In the genomic region with DNA sequence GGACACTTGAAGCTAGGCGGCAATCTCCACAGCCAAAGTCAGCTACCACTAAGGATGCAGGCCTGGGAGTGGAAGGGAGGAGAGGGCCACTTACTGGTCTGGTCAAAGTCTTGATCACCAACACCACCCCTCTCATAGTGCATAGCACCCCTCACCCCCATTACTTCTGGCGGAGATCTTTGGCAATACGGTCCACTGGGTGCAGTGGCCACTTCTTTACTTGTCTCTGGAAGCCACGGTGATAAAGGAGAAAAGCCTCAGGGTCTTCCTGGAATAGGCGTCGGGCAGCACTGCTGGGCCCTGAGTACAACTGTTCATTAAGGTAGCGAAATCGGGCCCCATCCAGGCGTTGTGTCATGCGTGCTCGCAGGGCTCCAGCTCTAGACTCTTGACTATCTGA, we compare ENCODE assay signal across 23 mouse cellular contexts. TPM values are rescaled to one million over a fixed set of nuclear protein-coding genes. Genes with fewer than 3 reads are reported as not detected.
A peak's percentile ranks its signal among the peaks of the same experiment; 100 is the strongest.
DNase-seq lines count a peak whose midpoint lies in the region; ATAC-seq and TF ChIP-seq lines count a peak whose summit lies in the region.
"Had no signal": no experiment of that assay in that cellular context is flagged by ENCODE, and none has a peak within 500 bp of the region (broad histone marks: within the 10 kb centered on the region; RNA-seq: fewer than 3 reads in every experiment).

No protein-coding gene starts in this region.

- H3K9me3 ChIP-seq in liver, embryonic 11.5 days (ENCODE audit: control insufficient read depth, low read length): no peaks in the 10 kb centered on the region
- H3K9me3 ChIP-seq in stomach, postnatal 0 days (ENCODE audit: control insufficient read depth, low read length): no peaks in the 10 kb centered on the region
- H3K9me3 ChIP-seq: forebrain, embryonic 13.5 days; G1E; heart, embryonic 13.5 days; hindbrain, embryonic 12.5 days had no signal

- no peak overlapping the region for H3K4me3 ChIP-seq in liver, embryonic 11.5 days (ENCODE audit: low read depth, low read length)
- no peak overlapping the region for H3K4me3 ChIP-seq in stomach, postnatal 0 days (ENCODE audit: low read depth, low read length)
- H3K4me3 ChIP-seq: forebrain, embryonic 13.5 days; gastrocnemius, adult 2 months; heart, embryonic 13.5 days; hindbrain, embryonic 12.5 days had no signal

- H3K36me3 ChIP-seq in liver, embryonic 11.5 days (ENCODE audit: control insufficient read depth, insufficient read depth, low read length): peaks cover 29% of the 10 kb centered on the region
- peaks cover 13% of the 10 kb centered on the region for H3K36me3 ChIP-seq in stomach, postnatal 0 days (ENCODE audit: control insufficient read depth, insufficient read depth, low read length)

- no peak for TF ChIP-seq EP300 in stomach, postnatal 0 days (optimal IDR thresholded peaks at IDR 0.05)

- no peak for TF ChIP-seq CTCF in stomach, postnatal 0 days (IDR thresholded peaks at IDR 0.05; ENCODE audit: low read depth)

- no peak overlapping the region for H3K9ac ChIP-seq in liver, embryonic 11.5 days (ENCODE audit: low read depth, low read length)
- no peak overlapping the region for H3K9ac ChIP-seq in stomach, postnatal 0 days (ENCODE audit: low read length)
- H3K9ac ChIP-seq: forebrain, embryonic 13.5 days; forebrain, postnatal 0 days; heart, embryonic 13.5 days; hindbrain, embryonic 12.5 days had no signal

- intact Hi-C loops in gastrocnemius, postnatal 14 days (cut with DNase I; ENCODE audit: low total_unique reads): no loop called here

- peak; percentile 17 for DNase-seq in cerebellum, adult 11-12 months
- DNase-seq in cerebellum, adult 11 months: no peak
- DNase-seq in gastrocnemius, postnatal 10 days: peak; percentile 2
- DNase-seq in gastrocnemius, postnatal 14 days: no peak
- peak; percentile 26 for DNase-seq in liver, embryonic 11.5 days (ENCODE audit: low spot score)
- no peak for DNase-seq in liver
- DNase-seq in stomach, postnatal 0 days (ENCODE audit: low spot score): peak; percentile 8
- DNase-seq: adrenal gland, adult 8-10 months; adrenal gland, postnatal 36 days; B cell, adult 2 months; cerebellum, postnatal 10 days; forebrain, postnatal 0 days; gastrocnemius, adult 2 months; heart, postnatal 36 days had no signal

- ATAC-seq in liver, embryonic 11.5 days (replicated peaks; ENCODE audit: low FRiP score): no peak
- no peak for ATAC-seq in stomach, postnatal 0 days (ENCODE audit: low FRiP score, low TSS enrichment)
- ATAC-seq: CD4-positive, CD25-positive, alpha-beta regulatory T cell, adult 4 months; forebrain, embryonic 13.5 days; forebrain, postnatal 0 days; hindbrain, embryonic 16.5 days; inflammation-experienced regulatory T-cells, adult 6 months; intestine, postnatal 0 days had no signal

- H3K4me2 ChIP-seq in liver, embryonic 11.5 days: no peak overlapping the region
- no peak overlapping the region for H3K4me2 ChIP-seq in stomach, postnatal 0 days (replicated peaks; ENCODE audit: low read depth)
- H3K4me2 ChIP-seq: forebrain, embryonic 13.5 days; heart, embryonic 13.5 days; hindbrain, embryonic 12.5 days had no signal

- peaks cover 14% of the 10 kb centered on the region for H3K4me1 ChIP-seq in liver, embryonic 11.5 days (replicated peaks; ENCODE audit: control insufficient read depth, insufficient read depth, low read length)
- no peaks in the 10 kb centered on the region for H3K4me1 ChIP-seq in stomach, postnatal 0 days (replicated peaks; ENCODE audit: control insufficient read depth, insufficient read depth)

- no peak overlapping the region for H3K27ac ChIP-seq in liver, embryonic 11.5 days (ENCODE audit: low read depth, low read length)
- no peak overlapping the region for H3K27ac ChIP-seq in stomach, postnatal 0 days (replicated peaks)
- H3K27ac ChIP-seq: forebrain, embryonic 13.5 days; gastrocnemius, adult 2 months; heart, embryonic 13.5 days; hindbrain, embryonic 12.5 days had no signal

- H3K27me3 ChIP-seq in liver, embryonic 11.5 days (replicated peaks; ENCODE audit: control insufficient read depth, insufficient read depth, low read length): no peaks in the 10 kb centered on the region
- H3K27me3 ChIP-seq in stomach, postnatal 0 days (ENCODE audit: control insufficient read depth, insufficient read depth, low read length): no peaks in the 10 kb centered on the region
- H3K27me3 ChIP-seq: forebrain, embryonic 13.5 days; heart, embryonic 13.5 days; hindbrain, embryonic 12.5 days had no signal

- 92% methylated on average over 11 of the region's 11 CpGs for WGBS in liver, embryonic 11.5 days
- 94% methylated on average over 11 of the region's 11 CpGs for WGBS in stomach, postnatal 0 days

RNA-seq across cellular contexts. Expression of gene Ilk, which starts 2.6 kb away (rescaled TPM):
- total RNA-seq in gastrocnemius, postnatal 10 days (2021): 100 to 1,000 TPM; 107 to 128 TPM
- 10 to 100 TPM; 78.2 to 86.1 TPM for total RNA-seq in gastrocnemius, postnatal 14 days (2021)
- 221 and 231 TPM in 2 replicates for polyA plus RNA-seq in liver, embryonic 11.5 days (2014; fragmentation: Nextera tagmentation; extraction: Ambion mirVana)
- 265 and 289 TPM in 2 replicates for polyA plus RNA-seq in stomach, postnatal 0 days (2015; fragmentation: Nextera tagmentation; extraction: Ambion mirVana)

RNA-seq across cellular contexts. Expression of gene Rrp8, which starts 3.3 kb away (rescaled TPM):
- 10 to 100 TPM in 1 of 2 experiments, 1 to 10 TPM in 1; 9.9 to 13.4 TPM for total RNA-seq in gastrocnemius, postnatal 10 days (2021)
- total RNA-seq in gastrocnemius, postnatal 14 days (2021): 10 to 100 TPM in 1 of 2 experiments, 1 to 10 TPM in 1; 7.5 to 10.7 TPM
- polyA plus RNA-seq in liver, embryonic 11.5 days (2014; fragmentation: Nextera tagmentation; extraction: Ambion mirVana): 42.3 and 52.3 TPM in 2 replicates
- polyA plus RNA-seq in stomach, postnatal 0 days (2015; fragmentation: Nextera tagmentation; extraction: Ambion mirVana): 16.6 and 21.3 TPM in 2 replicates

RNA-seq across cellular contexts. Expression of gene Taf10, which starts 10.3 kb away (rescaled TPM):
- 10 to 100 TPM; 79.2 to 81.7 TPM for total RNA-seq in gastrocnemius, postnatal 10 days (2021)
- 10 to 100 TPM; 75.4 to 76.3 TPM for total RNA-seq in gastrocnemius, postnatal 14 days (2021)
- 229 and 244 TPM in 2 replicates for polyA plus RNA-seq in liver, embryonic 11.5 days (2014; fragmentation: Nextera tagmentation; extraction: Ambion mirVana)
- polyA plus RNA-seq in stomach, postnatal 0 days (2015; fragmentation: Nextera tagmentation; extraction: Ambion mirVana): 109 and 118 TPM in 2 replicates

RNA-seq across cellular contexts. Expression of gene Tpp1, which starts 18.2 kb away (rescaled TPM):
- 10 to 100 TPM; 29.5 to 30.0 TPM for total RNA-seq in gastrocnemius, postnatal 10 days (2021)
- total RNA-seq in gastrocnemius, postnatal 14 days (2021): 10 to 100 TPM; 30.7 to 35.0 TPM
- 77.3 and 80.0 TPM in 2 replicates for polyA plus RNA-seq in liver, embryonic 11.5 days (2014; fragmentation: Nextera tagmentation; extraction: Ambion mirVana)
- 46.1 and 52.6 TPM in 2 replicates for polyA plus RNA-seq in stomach, postnatal 0 days (2015; fragmentation: Nextera tagmentation; extraction: Ambion mirVana)

RNA-seq across cellular contexts. Expression of gene Dchs1, which starts 53.6 kb away (rescaled TPM):
- 10 to 100 TPM; 17.9 to 27.1 TPM for total RNA-seq in gastrocnemius, postnatal 10 days (2021)
- total RNA-seq in gastrocnemius, postnatal 14 days (2021): 10 to 100 TPM in 1 of 2 experiments, 1 to 10 TPM in 1; 9.2 to 14.2 TPM
- 5.0 and 5.8 TPM in 2 replicates for polyA plus RNA-seq in liver, embryonic 11.5 days (2014; fragmentation: Nextera tagmentation; extraction: Ambion mirVana)
- 2.5 and 2.8 TPM in 2 replicates for polyA plus RNA-seq in stomach, postnatal 0 days (2015; fragmentation: Nextera tagmentation; extraction: Ambion mirVana)
- total RNA-seq: granulocyte monocyte progenitor cell, adult 5-6 weeks had no signal
- polyA plus RNA-seq: CD4-positive, CD25-positive, alpha-beta regulatory T cell, adult 4 months; G1E had no signal

Comparison
In these comparisons a context has a peak if more than half of its experiments do, and no peak if none do; other contexts are left out.
1. DNase-seq: peak in cerebellum, adult 11-12 months (single experiment), gastrocnemius, postnatal 10 days (single experiment), liver, embryonic 11.5 days (single experiment) and stomach, postnatal 0 days (single experiment); none in cerebellum, adult 11 months (single experiment), gastrocnemius, postnatal 14 days (single experiment) and liver (single experiment).